Mouse (Mus musculus): ENCODE measurements around the gene Irf2bp1.

The Irf2bp1 gene

DNA sequence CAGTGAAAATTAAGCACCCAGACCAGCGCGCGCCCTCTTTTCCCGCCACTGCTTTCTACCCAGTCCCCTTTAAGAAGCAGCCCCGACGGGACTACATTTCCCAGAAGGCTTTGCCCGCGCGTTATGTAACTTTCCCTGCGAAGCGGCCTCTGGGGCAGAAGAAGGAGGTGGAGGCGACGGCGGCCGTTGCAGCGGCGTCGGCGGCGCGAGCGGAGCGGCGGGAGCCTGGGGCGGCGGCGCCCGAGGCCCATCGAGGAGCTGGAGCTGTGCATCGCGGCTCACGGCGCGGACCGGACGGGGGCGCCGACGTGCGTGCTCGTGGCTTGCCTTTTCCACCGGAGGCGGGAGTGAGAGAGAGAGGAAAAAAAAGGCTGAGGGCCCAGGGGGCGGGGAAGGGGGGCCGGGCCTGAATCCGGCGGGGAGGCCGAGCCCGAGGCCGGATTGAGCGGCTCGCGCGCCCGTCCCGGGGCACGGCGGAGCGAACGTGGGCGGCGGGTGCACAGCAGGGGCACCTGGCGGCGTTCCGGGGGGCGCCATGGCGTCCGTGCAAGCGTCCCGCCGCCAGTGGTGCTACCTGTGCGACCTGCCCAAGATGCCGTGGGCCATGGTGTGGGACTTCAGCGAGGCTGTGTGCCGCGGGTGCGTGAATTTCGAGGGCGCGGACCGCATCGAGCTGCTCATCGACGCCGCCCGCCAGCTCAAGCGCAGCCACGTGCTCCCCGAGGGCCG is at the start of gene Irf2bp1:
Gene Irf2bp1 (plus strand): TSS at position 143 of the 729 bp plus-strand sequence.
- DNase-seq: peak; percentile 95

DNA sequence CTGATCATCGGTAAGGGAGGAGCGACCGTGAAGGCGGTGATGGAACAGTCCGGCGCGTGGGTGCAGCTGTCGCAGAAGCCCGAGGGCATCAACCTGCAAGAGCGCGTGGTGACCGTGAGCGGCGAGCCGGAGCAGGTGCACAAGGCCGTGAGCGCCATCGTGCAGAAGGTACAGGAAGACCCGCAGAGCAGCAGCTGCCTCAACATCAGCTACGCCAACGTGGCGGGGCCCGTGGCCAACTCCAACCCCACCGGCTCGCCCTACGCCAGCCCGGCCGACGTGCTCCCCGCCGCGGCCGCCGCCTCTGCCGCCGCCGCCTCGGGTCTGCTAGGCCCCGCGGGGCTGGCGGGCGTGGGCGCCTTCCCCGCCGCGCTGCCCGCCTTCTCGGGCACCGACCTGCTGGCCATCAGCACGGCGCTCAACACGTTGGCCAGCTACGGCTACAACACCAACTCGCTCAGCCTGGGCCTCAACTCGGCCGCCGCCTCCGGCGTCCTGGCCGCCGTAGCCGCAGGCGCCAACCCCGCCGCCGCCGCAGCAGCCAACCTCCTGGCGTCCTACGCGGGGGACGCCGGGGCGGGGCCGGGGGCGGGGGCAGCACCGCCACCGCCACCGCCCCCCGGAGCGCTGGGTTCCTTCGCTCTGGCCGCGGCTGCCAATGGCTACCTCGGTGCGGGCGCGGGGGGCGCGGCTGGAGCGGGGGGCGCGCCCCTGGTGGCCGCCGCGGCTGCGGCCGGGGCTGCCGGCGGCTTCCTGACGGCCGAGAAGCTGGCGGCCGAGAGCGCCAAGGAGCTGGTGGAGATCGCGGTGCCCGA is 46.1 kb upstream of the Irf2bp1 start:
- peak; percentile 62 for DNase-seq

DNA sequence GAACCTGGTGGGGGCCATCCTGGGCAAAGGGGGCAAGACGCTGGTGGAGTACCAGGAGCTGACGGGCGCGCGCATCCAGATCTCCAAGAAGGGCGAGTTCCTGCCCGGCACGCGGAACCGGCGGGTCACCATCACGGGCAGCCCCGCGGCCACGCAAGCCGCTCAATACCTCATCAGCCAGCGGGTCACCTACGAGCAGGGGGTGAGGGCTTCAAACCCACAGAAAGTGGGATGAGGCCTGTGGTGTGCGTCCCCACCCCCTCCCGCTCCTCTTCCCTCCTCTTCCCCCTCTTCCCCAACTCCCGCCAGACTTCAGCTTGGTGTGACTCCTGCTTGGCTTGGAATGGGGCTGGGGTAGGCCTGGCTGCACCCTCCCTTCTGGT is 45.5 kb upstream of the Irf2bp1 start:
- no peak for DNase-seq

DNA sequence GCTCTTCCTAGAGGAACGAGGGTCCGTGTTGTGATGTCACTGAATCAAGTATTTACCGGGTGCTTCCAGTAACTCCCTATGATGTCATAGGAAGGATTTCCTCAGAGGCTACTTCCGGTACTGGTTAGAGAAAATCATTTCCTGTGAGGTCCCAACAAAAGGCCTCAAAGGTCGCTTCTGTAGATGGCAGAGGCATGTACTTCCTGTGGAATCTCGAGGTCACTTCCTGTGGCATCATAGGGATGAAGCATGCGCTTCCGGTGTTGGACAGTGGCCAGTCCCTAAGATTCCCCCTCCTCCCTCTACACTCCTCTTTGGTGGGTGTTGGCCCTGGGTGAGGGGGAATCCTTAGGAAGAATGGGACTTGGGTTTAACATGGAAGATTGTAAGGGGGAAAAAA is 44.4 kb upstream of the Irf2bp1 start:
- no peak for DNase-seq

DNA sequence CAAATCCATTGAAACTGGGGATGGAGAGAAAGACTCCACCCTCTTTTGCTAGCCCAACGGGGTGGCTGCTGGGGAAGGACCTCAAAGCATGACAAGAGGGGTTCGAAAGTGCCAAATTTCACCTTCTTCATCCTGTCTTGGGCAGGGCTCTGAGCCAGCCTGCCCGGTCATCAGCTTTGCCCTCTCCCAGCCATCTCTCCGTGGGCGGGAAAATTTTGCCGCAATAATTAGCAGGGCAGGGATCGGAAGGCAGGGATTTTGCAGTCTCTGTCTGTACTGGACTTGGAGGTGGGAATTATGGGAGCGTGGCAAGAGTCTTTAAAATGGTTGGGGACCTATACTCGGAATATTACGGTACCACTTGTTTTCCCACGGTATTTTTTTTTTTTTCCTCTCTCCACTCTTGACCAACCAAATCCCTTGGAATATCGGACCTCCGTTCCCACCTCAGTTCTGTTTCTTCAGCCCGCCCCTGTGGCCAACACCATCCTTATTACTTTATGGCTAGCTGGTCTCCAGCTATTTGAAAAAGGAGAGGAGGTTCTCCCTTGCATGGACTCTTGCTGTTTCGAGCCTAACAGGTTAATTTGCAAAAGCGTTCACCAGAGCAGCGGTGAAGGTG is 41.6 kb upstream of the Irf2bp1 start:
- DNase-seq: no peak

DNA sequence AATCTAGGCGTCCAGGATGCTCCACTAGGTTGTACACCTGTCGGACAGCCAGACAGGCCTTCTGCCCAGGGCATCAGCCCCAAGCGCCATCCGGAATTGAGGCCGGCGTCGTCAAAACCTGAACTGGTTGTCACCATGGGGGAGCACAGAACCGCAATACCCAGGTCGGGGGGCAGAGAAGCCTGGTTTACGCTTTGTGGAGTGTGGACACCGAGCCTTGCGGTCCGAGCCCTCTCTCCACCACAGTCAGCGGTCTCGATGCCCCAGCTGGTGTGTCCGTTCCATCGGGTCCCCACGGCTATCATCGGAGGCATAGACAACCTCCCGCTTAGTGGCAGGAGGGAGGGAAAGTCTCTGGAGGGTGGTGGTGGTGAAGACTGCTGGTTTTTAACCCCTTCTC is 41.0 kb upstream of the Irf2bp1 start:
- DNase-seq: no peak

DNA sequence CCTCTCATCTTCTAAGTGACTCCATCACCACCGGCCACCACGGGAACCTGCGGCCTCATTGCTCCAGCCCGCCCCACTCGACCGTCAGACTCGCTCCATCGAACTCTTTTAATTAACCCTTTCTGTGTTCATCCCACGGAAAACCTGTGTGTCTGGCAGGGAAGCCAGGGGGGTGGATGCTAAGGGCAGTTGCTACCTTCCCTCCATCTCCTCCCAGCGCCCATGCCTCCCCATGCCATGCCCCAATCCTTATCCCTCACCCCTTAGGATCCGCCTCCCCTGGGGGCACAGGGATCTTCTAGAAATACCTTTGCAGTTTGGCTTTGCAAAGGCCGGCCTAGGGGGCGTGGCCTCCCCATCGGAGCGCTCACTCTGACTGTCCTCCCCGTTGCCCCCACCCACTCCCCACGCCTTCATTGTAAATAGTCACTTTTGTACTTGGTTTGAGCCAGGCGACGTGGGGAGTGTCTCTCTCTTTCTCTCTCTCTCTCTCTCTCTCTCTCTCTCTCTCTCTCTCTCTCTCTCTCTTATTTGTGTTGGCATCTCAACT is 40.5 kb upstream of the Irf2bp1 start:
- no peak for DNase-seq

DNA sequence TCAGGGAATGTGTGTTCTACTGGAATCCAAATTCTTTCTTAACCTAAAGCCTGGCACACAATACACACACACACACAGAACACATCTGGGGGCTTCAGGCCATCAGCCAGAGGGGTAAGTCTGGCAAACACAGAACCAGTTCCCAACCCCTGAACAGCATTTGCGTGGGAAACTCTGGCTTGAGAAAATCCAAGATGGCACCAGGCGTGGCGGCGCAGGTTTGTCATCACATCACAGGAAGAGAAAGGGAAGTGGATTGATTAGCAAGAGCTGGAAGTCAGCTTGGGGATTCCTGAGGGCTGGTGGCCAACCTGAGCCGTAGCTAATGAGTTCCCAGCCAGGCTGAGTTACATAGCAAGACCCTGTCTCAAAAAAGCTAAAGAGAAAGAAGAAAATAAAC is 38.5 kb upstream of the Irf2bp1 start:
- DNase-seq: no peak

DNA sequence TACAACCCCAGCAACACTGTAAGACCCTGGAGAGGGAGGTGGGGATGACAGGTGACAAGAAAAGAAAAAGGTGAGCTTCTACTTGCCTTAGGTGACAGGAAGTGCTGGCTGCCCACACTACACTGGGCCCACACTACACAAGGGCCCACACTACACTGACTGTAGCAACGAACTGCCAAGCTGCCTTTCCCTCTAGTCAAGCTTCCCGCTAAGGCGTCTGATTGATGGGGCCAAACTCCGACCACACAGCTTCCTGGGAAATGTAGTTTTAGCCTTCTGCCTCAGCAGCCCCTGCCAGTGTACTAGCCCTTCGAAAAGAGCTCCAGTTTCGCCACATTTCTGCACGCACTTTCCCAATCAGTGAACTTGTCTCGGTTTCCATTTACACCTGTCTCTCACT is 36.2 kb upstream of the Irf2bp1 start:
- DNase-seq: no peak

DNA sequence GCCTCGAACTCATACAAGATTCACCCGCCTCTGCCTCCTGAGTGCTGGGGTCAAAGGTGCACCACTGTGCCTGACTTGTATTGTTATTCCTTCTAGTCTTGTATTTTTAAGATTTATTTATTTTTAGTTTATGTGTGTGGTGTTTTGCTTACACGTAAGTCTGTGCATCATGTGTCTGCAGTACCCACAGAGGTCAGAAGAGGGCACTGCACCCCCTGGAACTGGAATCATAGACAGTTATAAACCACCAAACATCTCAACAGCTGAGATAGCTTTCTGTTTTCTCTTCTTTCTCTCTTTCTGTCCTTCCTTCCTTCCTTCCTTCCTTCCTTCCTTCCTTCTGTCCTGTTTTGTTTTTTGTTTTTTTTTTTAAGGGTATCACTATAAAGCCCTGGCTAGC is 32.9 kb upstream of the Irf2bp1 start:
- DNase-seq: no peak

DNA sequence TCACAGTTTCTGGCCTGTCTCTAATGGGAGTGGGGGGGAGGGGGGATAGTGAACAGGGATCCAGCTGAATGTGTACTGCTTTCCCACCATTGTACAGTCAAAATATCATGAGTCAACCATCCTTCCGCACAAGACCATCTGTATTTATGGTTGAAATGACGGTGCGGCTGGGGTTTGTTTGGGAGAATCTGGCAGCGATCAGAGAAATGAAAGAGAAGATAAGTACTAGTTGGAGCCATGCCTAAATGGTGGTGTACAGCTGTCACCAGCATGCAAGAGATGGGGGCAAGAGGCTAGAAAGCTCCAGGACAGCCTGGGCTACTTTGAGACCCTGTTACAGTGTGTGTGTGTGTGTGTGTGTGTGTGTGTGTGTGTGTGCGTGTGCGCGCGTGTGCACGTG is 25.5 kb upstream of the Irf2bp1 start:
- no peak for DNase-seq

DNA sequence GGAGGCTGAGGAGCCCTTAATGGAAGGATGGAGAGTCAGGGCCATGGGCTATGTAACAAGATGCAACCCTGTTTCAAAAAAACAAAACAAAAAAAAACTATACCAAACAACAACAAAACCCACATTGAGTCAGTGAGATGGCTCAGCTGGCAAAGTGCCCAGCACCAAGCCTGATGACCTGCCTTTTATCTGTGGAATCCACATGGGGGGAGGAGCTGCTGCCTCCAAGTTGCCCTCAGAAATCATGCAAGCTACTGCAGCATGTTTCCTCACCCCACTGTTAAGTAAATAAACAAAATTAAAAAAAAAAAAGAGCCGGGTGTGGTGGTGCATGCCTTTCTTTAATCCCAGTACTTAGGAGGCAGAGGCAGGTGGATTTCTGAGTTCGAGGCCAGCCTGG is 17.3 kb upstream of the Irf2bp1 start:
- no peak for DNase-seq

DNA sequence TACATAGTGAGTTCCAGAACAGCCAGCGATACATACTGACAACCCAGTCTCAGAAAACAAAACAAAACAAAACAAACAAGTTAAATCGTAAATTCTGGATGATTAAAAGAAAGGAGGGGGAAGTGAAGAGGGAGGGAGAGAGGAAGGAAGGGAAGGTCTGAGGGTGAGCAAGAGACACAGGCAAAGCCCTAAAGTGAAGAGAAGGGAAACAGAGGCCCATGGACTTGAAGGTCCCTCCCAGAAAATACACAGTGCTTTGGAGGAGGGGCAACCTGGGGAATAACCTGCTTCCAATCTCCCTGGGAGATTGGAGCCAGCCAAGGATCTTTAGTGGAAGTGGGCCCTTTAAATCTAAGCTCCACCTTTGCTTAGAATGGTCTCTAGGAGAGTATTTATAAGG is 16.7 kb upstream of the Irf2bp1 start, which contains the start of gene Nanos2:
Gene Nanos2 (plus strand): TSS at position 301 of the 400 bp plus-strand sequence.
- DNase-seq: no peak

DNA sequence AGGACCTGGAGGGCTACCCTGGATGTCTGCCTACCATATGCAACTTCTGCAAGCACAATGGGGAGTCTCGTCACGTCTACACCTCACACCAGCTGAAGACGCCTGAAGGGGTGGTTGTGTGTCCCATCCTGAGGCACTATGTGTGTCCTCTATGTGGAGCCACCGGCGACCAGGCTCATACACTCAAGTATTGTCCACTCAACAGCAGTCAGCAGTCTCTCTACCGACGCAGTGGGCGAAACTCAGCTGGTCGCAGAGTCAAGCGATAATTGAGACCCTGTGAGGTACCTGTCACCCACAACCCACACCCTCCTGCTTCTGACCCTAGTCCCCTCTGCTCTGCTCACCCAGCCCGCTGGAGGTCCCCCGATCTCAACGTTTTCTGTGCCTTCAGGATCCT is 16.1 kb upstream of the Irf2bp1 start:
- no peak for DNase-seq

DNA sequence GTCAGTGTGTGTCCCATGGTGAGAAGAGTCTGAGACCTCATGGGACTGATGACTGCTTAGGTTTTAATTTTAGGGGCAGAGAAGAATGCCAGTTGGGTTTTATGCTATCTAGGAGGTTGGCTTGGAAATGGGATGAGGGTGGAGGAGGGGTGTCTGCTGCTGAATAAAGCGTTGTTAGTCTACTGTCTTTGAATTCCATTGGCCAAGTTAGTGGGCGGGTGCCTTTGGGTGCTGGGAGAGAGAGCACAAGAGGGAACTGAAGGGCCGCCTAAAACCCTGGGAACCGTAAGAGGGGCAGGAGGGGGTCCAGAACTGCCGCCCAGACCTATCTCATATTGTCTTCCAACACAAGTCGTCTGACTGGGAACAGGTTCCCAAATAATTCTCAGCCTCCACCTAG is 15.1 kb upstream of the Irf2bp1 start:
- no peak for DNase-seq

DNA sequence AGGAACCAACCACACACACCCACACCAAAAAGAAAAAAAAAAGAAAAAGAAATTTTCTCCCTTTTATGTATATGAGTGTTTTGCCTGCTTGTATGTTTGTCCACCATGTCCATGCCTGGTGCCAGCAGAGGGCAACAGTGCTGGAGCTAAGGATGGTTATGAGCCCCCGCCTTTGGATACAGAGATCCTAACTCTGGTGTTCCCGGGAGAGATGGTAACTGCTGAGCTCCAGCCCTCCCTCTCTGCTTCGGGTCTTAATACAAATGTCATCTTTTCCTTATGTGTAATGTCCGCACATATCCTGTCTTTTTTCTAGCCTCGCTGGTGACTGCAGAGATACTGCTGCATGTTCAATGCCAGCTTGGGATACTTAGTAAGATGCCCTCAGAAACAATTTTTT is 13.8 kb upstream of the Irf2bp1 start:
- peak; percentile 19 for DNase-seq

DNA sequence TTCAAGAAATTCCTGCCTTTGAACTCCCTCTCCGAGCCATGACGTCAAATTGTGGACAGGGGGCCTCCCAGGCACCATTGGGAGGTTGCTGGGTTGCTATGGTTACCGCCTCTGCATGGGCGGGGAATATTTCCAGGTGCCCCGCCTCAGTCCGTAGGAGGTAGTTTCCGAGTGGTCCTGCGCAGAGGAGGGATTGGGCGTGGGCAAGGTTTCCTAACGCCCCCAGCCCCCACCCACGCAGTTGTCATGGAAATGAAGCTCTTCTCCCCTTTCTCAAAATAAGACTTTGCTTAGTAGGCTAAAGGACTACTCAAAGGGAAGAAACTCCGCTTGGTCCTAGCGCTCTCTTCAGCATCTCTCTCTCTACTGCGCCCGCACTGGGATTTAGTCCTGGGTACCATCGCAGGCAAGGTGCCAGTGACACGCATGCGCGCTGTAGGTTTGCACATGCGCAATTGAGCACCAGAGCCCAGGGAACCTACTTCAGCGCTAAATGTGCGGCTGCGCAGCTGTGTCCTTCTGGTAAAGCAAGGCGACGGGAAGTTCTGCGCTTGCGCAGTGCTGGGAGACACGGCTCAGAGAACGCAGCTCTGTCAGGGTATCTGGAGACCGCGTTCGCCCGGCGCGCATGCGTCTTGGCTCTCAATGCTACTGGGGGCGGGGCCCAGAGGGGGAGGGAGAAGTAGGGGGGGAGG is 13.1 kb upstream of the Irf2bp1 start, which contains the start of gene Mypop:
Gene Mypop (plus strand): TSS at position 645 of the 695 bp plus-strand sequence.
- DNase-seq: peak; percentile 100

DNA sequence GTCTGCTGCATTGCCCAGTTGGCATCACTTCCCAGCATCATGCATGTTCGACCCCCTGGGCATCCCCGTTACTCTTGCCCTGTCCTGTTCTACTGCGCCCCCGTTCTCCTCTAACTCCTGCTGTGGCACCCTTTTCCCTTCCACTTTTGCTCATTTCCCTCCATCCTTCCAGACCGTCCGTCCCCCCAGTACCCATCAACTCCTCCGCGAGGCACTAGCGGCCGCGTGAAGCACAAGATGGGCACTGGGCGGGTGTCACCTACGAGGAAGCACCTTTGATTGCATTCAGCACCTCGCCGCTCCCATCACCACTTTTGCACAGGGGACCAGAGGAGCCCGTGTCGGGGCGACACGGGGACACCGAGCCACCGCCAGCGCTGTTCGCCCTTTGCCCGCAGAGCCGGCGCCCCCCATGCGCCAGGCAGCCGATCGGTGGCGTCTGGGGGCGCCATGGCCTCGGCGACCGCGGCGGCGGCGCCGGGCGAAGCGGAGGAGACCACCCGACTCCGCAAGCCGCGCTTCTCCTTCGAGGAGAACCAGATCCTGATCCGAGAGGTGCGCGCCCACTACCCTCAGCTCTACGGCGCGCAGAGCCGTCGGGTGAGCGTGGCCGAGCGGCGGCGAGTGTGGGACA is 12.1 kb upstream of the Irf2bp1 start:
- peak; percentile 60 for DNase-seq

DNA sequence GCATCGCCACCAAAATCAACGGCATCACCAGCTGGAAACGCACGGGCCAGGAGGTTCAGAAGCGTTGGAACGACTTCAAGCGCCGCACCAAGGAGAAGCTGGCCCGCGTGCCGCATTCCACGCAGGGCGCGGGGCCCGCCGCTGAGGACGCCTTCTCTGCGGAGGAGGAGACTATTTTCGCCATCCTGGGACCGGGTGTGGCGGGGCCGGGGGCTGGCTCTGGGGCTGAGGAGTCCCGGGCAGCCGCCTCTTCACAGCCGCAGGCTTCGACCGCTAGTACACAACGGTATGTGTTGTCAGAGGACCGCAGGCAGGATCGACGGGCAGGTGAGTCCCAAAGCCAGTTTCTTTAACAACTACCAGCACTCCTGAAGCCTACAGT is 11.6 kb upstream of the Irf2bp1 start:
- DNase-seq: no peak

DNA sequence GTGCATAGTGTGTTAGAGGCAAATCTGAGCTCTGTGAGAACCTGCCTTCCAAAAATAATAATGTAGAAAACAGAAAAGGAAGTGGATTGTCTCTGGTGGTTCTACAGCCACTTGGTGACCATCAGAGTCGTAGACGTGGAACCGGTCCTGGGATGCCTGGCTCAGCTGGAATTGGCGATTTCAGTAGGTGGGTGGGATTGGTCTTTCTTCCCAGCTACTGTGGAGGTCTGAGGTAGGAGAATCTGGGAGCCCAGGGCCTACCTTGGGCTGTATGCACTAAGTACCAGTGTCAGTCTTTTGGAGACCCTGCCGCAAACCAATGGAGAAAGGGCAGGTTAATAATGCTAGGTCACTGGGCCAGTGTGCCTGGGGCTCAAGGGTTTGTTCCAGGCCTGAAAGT is 10.8 kb upstream of the Irf2bp1 start:
- no peak for DNase-seq

DNA sequence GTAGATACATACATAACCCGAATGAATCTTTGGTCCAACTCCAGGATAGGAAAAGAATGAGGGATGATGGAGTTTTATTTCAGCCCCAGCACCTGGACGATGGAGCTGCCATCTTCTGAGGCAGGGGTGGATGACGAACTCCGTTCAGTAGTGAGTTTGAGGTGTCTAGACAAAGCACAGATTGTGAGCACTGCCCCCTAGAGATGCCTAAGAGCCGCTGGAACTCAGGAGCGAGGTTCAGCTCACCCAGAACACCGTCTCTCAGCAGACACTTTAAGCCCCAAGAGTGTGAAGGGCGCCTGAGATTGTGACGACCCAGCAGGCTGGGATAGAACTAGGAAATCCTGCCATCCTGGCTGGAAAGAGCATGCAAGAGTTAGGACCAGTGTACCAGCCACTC is 5.0 kb upstream of the Irf2bp1 start:
- no peak for DNase-seq

DNA sequence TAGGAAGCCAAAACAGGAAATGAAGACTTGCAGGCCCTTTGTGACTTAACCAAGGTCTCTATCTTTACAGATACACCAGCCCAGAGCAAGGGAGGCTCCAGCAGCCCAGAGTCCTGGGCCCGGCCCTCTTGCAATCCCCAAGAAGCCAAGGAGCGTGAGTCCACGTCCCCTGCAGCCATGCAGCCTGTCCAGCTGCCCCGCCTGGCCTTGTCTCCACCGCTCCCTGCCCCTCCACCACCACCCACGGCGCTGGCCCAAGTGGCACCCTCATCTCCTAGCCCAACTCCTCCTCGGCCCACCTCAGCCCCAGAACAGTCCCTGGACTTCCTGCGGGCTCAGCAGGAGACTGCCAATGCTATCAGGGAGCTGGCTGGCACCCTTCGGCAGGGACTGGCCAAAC is 3.4 kb upstream of the Irf2bp1 start:
- DNase-seq: no peak

Measured in right cerebral cortex, postnatal 25 days (tissue).